Mouse (Mus musculus): Measurements from ENCODE around the gene Zkscan14. TPM values are rescaled to one million over a fixed set of nuclear protein-coding genes. Genes with fewer than 3 reads are reported as not detected.
"Not testable (repeated sequence)": the region's sequence is repeated elsewhere in the genome, so short reads cannot be mapped to it uniquely, and the experiment has no call there.

The Zkscan14 gene
- 1 to 10 TPM; 6.5 to 7.3 TPM for total RNA-seq (2021)
- long read RNA-seq, experiment 1, transcript Zkscan14-201 (3 exons, 1,967 nt) = major isoform, 5 of 6 reads
- long read RNA-seq, experiment 1, partial matches to known transcripts = 0 of 6 reads
- long read RNA-seq, experiment 1, other reads (novel, unspliced or antisense) = 1 of 6 reads
- long read RNA-seq, experiment 2, partial matches to known transcripts = 0 of 4 reads
- long read RNA-seq, experiment 2, other reads (novel, unspliced or antisense) = 1 of 4 reads

DNA sequence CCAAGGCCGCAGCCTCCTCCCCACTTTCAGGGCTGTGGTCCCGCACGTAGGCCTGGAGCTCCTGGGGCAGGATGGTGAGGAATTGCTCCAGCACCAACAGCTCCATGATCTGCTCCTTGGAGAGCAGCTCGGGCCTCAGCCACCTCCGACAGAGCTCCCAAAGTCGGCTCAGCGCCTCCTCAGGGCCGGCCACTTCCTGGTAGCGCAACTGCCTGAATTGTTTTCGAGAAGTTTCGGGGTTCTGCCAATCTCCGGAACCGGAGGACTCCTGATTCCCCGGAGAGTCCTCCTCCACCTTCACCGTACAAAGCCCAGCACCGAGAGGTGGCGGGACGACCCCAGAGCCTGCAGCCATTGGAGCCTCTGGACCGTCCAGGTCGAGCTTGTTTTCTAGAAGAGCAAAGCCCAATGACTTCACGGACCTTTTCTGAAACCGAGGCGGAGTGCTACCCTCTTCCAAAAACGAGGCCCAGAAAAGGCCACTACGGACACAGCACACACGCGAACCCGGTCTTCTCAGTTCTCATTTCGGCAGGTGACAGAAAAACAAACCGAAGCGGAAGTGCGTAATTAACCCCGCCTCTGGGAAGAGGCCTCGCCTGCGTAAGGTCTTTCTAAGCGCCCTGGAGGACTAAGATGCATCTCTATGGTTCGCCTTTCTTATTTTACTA, at the start of gene Zkscan14:
Zkscan14 (minus strand) TSS at position 548 of the 671 bp plus-strand sequence.
- DNase-seq = peak; percentile 88 to 89

- no peak for DNase-seq
Measured at GRCm38 (mm10) chr5:145249520-145249919, 47.9 kb upstream of the Zkscan14 start.

- peak; percentile 17 to 40 for DNase-seq
Measured at GRCm38 (mm10) chr5:145234636-145235035, 33.0 kb upstream of the Zkscan14 start.

DNA sequence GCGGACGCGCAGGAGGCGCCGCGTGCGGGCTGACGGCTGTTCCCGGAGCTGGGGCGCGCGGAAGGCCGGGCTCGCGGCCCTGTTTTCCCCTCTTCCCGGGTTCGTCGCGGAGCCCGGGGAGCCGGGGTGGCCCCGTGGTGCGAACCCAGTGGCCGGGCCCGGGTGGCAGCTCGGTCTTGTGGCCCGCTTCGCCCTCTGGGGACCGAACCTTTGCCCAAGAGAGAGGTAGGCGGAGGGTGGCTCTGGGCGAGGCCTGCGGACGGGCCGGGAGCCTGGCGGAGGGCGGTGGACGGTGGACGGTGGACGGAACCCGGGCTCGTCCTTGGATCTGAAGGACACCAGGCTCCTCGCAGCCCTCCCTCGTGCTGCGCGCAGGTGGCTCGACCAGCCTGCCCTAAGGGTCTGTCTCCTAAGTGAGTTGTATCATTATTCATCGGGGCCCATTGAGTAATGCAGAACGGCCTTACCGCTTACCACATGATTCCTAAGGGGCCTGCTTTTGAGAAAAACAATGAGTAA, 30.3 kb upstream of the Zkscan14 start:
- no peak for DNase-seq

- DNase-seq = peak; percentile 99
Measured at GRCm38 (mm10) chr5:145231367-145231871, 29.8 kb upstream of the Zkscan14 start, which contains the start of gene Zfp655. Gene Zfp655 (plus strand): TSS chr5:145231715.

GRCm38 (mm10) chr5:145230641-145231040, 29.0 kb upstream of the Zkscan14 start:
- no peak for DNase-seq

DNA sequence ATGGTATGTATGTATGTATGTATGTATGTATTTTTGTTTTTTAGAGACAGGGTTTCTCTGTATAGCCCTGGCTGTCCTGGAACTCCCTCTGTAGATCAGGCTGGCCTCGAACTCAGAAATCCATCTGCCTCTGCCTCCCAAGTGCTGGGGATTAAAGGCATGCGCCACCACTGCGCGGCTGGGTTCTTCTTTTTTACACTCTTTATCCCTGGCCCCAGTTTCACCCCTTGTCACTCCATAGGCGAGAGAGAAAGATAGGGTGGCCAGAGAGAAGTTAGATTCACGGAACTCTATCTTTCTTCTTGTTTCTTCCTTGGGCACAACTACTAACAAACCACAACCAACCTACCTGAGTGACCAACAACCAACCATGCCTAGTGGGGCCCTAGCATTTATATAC, 27.6 kb upstream of the Zkscan14 start:
- not testable (repeated sequence) for DNase-seq

DNA sequence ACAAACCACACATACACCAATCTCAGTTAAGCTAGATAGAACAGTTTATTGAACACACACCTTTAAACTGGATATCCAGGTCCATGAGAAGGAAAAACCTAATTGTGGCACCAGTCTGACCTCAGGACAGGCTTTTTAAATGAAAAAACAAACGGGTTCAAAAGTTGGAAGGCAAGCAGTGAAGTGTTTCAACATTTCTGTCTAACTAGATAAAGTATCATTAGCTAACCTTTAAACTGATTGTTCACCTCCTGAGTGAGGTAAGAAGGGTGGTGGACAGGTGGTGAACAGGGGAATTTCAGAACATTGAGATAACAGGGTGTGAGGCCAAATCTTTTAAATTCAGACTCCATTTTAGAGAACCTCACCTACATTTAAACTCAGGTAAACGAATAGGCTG, 24.8 kb upstream of the Zkscan14 start:
- no peak for DNase-seq

DNA sequence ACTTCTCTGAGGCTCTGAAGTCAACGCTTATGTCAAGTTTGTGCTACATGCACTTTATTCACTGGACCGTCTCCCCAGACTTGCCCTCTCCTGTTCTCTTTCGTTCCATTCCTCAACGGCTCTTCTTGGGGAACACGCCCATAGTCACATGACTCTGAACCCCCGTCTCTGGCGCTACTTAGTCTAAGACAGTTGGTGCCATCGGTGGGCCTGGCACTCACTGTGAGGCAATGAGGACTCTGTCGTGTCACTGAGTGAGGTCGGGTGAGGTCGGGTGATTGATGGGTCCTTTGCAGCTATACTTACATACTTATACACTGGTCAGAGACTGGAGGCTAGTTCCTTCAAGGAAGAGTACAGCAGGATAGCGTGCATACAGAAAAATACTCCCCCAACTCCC, 21.7 kb upstream of the Zkscan14 start:
- DNase-seq = no peak

GRCm38 (mm10) chr5:145222840-145223239, 21.2 kb upstream of the Zkscan14 start:
- DNase-seq = no peak

DNA sequence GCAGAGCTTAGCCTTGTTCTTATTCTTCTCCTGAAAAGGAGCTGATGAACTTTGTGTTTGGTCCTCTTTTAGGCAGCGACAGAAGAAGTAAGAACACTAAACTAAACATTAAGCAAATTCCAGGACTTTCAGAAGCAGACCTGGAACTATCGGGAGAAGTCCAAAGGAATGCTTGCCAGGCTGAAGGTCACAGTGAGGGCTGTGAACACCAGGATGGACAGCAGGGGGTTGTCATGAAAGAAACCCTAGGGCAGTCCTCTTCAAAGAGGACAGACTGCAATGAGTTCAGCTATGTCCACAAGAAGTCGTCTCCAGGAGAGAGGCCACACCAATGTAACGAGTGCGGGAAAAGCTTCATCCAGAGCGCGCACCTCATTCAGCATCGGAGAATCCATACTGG, 18.3 kb upstream of the Zkscan14 start:
- no peak for DNase-seq

DNA sequence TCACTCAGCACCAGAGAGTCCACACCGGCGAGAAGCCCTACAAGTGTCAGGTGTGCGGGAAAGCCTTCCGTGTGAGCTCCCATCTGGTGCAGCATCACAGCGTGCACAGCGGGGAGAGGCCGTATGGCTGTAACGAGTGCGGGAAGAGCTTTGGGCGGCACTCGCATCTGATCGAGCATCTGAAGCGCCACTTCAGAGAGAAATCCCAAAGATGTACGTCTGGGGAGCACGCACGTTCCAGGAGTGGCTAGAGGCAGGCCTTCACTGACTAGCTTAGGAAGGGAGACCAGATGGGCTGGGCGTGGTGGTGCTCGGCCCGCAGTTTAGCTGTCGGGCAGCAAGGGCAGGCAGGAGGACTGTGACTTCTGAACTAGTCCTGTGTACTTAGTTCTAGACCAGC, 17.0 kb upstream of the Zkscan14 start:
- DNase-seq = no peak

DNA sequence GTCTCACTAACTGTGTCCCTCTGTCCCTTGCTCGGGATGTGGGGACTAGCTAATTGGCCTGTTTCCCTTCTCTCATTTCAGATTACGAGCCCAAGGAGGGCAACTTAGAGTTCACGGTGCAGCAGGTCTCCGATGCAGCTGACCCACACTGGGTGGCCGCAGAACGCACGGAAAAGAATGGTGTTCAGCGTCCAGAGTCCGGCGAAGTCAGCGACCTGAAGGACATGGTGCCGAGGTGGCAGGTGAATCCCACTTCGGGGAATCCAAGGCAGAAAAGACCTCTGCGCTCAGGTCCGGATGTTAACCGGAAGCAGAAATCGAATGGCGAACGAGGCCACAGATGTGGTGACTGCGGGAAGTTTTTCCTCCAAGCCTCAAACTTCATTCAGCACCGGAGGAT, 16.5 kb upstream of the Zkscan14 start:
- DNase-seq = no peak

DNA sequence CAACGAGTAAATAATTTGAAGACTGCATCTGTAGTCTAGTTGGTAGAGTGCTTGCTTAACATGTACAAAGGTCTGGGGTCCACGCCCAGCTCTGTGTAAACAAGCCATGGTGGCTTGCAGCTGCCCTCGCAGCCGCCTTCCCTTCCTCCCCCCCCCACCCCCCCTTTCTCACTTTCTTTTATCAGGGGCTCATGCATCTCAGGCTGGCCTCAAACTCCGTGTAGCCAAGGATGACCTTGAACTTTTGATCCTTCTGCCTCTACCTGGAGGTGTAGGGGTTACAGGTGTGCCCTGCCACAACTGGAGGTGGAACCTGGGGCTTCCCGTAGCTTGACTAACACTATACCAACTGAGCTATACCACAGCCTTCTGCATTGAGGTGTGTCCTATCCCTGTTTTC, 16.1 kb upstream of the Zkscan14 start:
- DNase-seq = no peak

DNA sequence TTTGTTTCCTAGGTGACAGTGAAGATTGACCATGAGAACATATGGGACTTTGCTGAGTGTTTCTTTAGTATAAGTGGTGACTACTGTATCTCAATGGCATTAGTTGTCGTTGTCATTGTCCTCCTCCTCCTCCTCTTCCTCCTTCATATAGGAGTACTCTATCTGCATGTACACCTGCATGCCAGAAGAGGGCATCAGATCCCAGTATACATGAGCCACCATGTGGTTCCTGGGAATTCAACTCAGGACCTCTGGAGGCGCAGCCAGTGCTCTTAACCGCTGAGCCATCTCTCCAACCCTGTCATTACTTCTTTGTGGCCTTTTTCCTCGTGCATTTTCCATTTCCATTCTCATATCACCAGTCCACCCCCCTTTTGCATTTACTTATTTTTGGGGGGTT, 13.0 kb upstream of the Zkscan14 start:
- DNase-seq = no peak

- no peak for DNase-seq
Measured at GRCm38 (mm10) chr5:145213505-145213904, 11.8 kb upstream of the Zkscan14 start.

DNA sequence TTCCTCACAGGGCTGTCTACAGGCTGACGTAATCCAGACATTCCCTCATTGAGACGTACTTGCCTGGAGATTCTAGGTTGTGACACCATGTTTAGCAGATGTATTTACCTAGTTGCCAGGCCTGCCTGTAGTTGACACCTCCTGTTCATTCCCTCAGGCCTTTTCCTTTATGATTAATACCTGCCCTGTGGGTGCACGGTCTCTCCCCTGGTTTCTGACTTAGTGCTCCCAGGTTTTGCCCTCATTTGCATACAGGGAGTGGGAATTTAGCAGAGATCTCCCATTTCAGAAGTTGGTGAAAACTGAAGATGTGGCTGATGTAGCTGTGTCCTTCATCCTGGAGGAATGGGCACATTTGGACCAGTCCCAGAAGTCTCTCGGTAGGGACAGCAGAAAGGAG, 10.5 kb upstream of the Zkscan14 start:
- DNase-seq = no peak

GRCm38 (mm10) chr5:145211340-145211739, 9.7 kb upstream of the Zkscan14 start:
- no peak for DNase-seq

DNA sequence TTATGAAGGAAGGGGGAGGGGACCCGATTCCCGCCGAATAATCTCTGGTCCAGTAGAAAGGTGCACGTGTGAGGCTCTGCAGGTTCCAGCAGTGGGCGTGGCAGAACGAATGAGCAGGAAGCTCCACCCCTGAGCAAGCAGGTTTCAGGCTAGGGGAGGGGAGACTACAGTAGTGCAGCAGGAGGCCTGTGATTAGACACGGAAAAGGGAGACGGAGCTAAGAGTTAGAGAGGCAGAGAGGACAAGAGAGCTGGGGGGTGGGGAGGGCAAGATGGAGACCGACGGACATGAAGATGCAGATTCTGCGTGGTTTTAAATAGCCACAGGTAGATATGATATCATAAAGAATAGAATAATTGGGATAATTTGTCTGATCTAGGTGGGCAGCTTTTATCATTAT, 6.7 kb upstream of the Zkscan14 start:
- DNase-seq = not testable (repeated sequence)

DNA sequence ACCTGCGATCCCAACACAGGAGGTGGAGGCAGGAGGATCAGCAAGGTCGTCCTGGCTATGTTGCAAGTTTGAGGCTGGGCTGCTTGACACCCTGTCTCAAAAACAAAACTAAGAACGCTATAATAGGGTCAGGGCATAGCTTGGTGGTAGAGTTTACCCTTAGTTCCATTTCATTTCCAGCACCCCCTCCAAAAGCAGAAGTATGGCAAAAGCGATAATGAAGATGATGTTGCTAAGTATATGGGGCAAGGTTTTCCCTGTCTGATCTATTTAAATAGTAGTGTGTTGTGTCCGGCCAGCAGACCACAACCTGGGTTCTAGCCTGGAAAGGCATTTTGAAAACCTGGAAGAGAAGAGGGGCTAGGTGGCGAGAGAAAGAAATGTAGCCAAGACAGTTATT, 6.3 kb upstream of the Zkscan14 start:
- no peak for DNase-seq

- DNase-seq = no peak
Measured at GRCm38 (mm10) chr5:145207385-145207784, 5.7 kb upstream of the Zkscan14 start.

- no peak for DNase-seq
Measured at GRCm38 (mm10) chr5:145205041-145205440, 3.4 kb upstream of the Zkscan14 start.

- DNase-seq = peak; percentile 98 to 99
Measured at GRCm38 (mm10) chr5:145203936-145204691, 2.4 kb upstream of the Zkscan14 start, which contains the start of gene Zkscan5. Gene Zkscan5 (plus strand): TSS chr5:145204562.
